Comparison of ENCODE assay signal across 20 mouse cellular contexts in the genomic region with DNA sequence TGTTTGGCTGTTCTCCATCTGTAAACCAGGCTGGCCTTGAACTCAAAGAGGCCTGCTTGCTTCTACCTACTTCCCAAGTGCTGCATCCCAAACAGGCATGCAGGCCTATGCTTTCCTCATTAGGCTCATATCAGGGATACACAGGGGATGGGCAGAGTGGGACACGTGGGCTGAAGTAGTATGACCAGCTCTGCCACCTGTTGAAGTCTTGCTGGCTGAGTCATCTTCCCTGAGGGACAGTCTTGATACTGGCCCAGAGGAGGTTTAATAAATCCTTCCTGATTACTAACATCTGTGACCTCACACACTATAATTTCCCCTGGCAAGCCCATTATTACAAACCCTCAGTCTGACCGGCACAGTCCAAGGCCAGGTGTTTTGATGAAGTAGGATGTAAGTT. TPM values are rescaled to one million over a fixed set of nuclear protein-coding genes. Genes with fewer than 3 reads are reported as not detected.
DNase-seq lines count a peak whose midpoint lies in the region; ATAC-seq lines count a peak whose summit lies in the region.
"Had no signal": no experiment of that assay in that cellular context is flagged by ENCODE, and none has a peak within 500 bp of the region (broad histone marks: within the 10 kb centered on the region; RNA-seq: fewer than 3 reads in every experiment).

No protein-coding gene starts in this region.

- WGBS in intestine, embryonic 16.5 days: 47% methylated on average over 2 of the region's 2 CpGs
- WGBS in neural tube, embryonic 15.5 days: 92% methylated on average over 2 of the region's 2 CpGs

- H3K4me1 ChIP-seq in intestine, embryonic 16.5 days (ENCODE audit: control insufficient read depth, insufficient read depth, low read length): no peaks in the 10 kb centered on the region; the same call in 1 of the 2 replicates
- peaks cover 8% of the 10 kb centered on the region; the same call in 1 of the 2 replicates for H3K4me1 ChIP-seq in neural tube, embryonic 15.5 days

- DNase-seq in adrenal gland, adult (ENCODE audit: inconsistent age in 2 of 2, low spot score in 1 of 2): peak; percentile 50 to 77
- no peak for DNase-seq in adrenal gland, postnatal 4 days (ENCODE audit: low spot score in 2 of 2)
- peak; percentile 22 to 35 for DNase-seq in urinary bladder, postnatal 36 days (ENCODE audit: low spot score in 2 of 2)
- DNase-seq in urinary bladder, postnatal 25 days (ENCODE audit: low spot score): no peak
- DNase-seq in spleen, adult 12 weeks (ENCODE audit: low spot score): no peak
- no peak for DNase-seq in thymus, postnatal 14 days
- DNase-seq: adrenal gland, postnatal 10 days; cerebellum, adult 11 months; cerebellum, postnatal 10 days; gastrocnemius, adult 2 months; kidney, adult 11 months; kidney, postnatal 10 days; thymus, adult 2 months had no signal

- H3K9ac ChIP-seq in intestine, embryonic 16.5 days (ENCODE audit: low read depth, low read length): no peak overlapping the region
- no peak overlapping the region for H3K9ac ChIP-seq in neural tube, embryonic 15.5 days (replicated peaks)
- H3K9ac ChIP-seq: heart, embryonic 13.5 days; hindbrain, embryonic 14.5 days; midbrain, embryonic 15.5 days had no signal

- no peak overlapping the region for H3K27ac ChIP-seq in intestine, embryonic 16.5 days (ENCODE audit: low read length)
- H3K27ac ChIP-seq in neural tube, embryonic 15.5 days (replicated peaks): no peak overlapping the region
- H3K27ac ChIP-seq: gastrocnemius, adult 2 months; heart, embryonic 13.5 days; hindbrain, embryonic 14.5 days; midbrain, embryonic 15.5 days had no signal

- no peaks in the 10 kb centered on the region for H3K36me3 ChIP-seq in intestine, embryonic 16.5 days (ENCODE audit: control insufficient read depth, insufficient read depth, low read length)
- H3K36me3 ChIP-seq in neural tube, embryonic 15.5 days: no peaks in the 10 kb centered on the region
- H3K36me3 ChIP-seq: heart, embryonic 13.5 days; midbrain, embryonic 15.5 days had no signal

- H3K27me3 ChIP-seq in intestine, embryonic 16.5 days (replicated peaks; ENCODE audit: control insufficient read depth, insufficient read depth, low read length): no peaks in the 10 kb centered on the region
- H3K27me3 ChIP-seq in neural tube, embryonic 15.5 days (replicated peaks): no peaks in the 10 kb centered on the region
- H3K27me3 ChIP-seq: CH12.LX; heart, embryonic 13.5 days; midbrain, embryonic 15.5 days had no signal

- ATAC-seq in intestine, embryonic 16.5 days: peak; percentile 75
- ATAC-seq in neural tube, embryonic 15.5 days (ENCODE audit: low FRiP score): no peak
- ATAC-seq: midbrain, embryonic 15.5 days had no signal

- H3K4me2 ChIP-seq in intestine, embryonic 16.5 days (ENCODE audit: low read depth, low read length): no peak overlapping the region
- H3K4me2 ChIP-seq in neural tube, embryonic 15.5 days: no peak overlapping the region
- H3K4me2 ChIP-seq: heart, embryonic 13.5 days; hindbrain, embryonic 14.5 days; liver, embryonic 11.5 days; midbrain, embryonic 15.5 days had no signal

- no peak overlapping the region for H3K4me3 ChIP-seq in intestine, embryonic 16.5 days (ENCODE audit: low read length)
- H3K4me3 ChIP-seq in neural tube, embryonic 15.5 days (replicated peaks): no peak overlapping the region
- H3K4me3 ChIP-seq: gastrocnemius, adult 2 months; heart, embryonic 13.5 days; midbrain, embryonic 15.5 days had no signal

- H3K9me3 ChIP-seq in intestine, embryonic 16.5 days (ENCODE audit: control insufficient read depth, low read length): no peaks in the 10 kb centered on the region
- H3K9me3 ChIP-seq in neural tube, embryonic 15.5 days (replicated peaks): no peaks in the 10 kb centered on the region
- H3K9me3 ChIP-seq: heart, embryonic 13.5 days; midbrain, embryonic 15.5 days had no signal

RNA-seq across cellular contexts. Expression of gene Paqr8, which starts 19.5 kb away (rescaled TPM):
- total RNA-seq in adrenal gland, postnatal 4 days (2021): 10 to 100 TPM; 40.5 to 44.6 TPM
- 6.1 and 6.2 TPM in 2 replicates for polyA plus RNA-seq in intestine, embryonic 16.5 days (2015; fragmentation: Nextera tagmentation; extraction: Ambion mirVana)
- polyA plus RNA-seq in neural tube, embryonic 15.5 days (2015; fragmentation: Nextera tagmentation; extraction: Ambion mirVana): 22.4 and 25.8 TPM in 2 replicates

RNA-seq across cellular contexts. Expression of gene Mcm3, which starts 50.8 kb away (rescaled TPM):
- 10 to 100 TPM; 73.8 to 85.6 TPM for total RNA-seq in adrenal gland, postnatal 4 days (2021)
- polyA plus RNA-seq in intestine, embryonic 16.5 days (2015; fragmentation: Nextera tagmentation; extraction: Ambion mirVana): 103 and 121 TPM in 2 replicates
- 14.2 and 47.0 TPM in 2 replicates for polyA plus RNA-seq in neural tube, embryonic 15.5 days (2015; fragmentation: Nextera tagmentation; extraction: Ambion mirVana)

Comparison
In these comparisons a context has a peak if more than half of its experiments do, and no peak if none do; other contexts are left out.
1. DNase-seq: peak in adrenal gland, adult (2 of 2) and urinary bladder, postnatal 36 days (2 of 2); none in adrenal gland, postnatal 4 days (0 of 2), urinary bladder, postnatal 25 days (single experiment), spleen, adult 12 weeks (single experiment) and thymus, postnatal 14 days (single experiment).